Mouse (Mus musculus): Measurements from ENCODE around the gene Drc3. TPM values are rescaled to one million over a fixed set of nuclear protein-coding genes. Genes with fewer than 3 reads are reported as not detected.

Gene Drc3
- polyA plus RNA-seq, 1 experiment from 2014 or later, result 2.3 TPM

DNA sequence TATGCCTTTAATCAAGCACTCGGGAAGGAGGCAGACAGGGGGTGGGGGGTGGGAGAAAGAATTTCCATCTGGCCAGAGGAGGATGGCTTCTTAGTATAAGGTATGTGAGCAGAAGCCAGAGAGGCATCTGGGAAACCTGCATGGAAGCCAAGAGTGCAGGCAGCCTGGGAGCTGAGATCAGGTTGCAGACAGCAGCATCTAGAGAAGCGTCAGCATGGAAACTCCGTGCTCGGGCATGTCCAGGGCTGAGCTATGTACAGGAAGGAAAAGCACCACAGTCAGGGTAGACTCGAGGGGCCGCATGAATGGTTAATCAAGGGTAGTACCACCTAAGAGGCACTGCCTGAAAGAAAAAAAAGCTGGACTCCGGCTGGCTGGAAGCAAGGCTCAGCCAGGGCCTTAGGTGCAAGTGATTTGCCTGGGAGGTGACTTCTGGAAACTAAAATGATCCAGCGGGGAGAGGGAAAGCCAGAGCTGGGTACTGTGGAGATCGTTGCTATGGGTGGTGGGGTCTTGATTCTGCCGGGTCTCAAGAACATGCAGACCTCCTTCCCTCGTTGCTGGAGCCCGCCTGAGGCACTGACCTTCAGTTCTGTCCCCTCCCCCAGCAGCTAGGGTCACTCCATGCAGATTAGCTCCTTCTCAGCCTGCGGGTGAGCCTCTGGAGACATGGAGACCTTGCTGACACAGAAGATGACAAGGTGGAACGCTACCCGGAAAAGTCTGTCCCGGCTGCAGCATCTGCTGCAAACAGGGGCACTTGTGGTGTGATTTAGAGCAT, 13.3 kb downstream of the Drc3 start:
- peak overlapping the region; percentile 44 for H3K9ac ChIP-seq
- H3K4me1 ChIP-seq (replicated peaks), result peaks cover 16% of the 10 kb centered on the region
- 21% methylated on average over 16 of the region's 16 CpGs for WGBS
- peak overlapping the region; percentile 42 for H3K27ac ChIP-seq (ENCODE audit: poor library complexity, severe bottlenecking)
- H3K36me3 ChIP-seq, result no peaks in the 10 kb centered on the region
- H3K4me3 ChIP-seq, result no peak overlapping the region
- H3K27me3 ChIP-seq (replicated peaks), result 0 out of 2 replicates have a peak, but pooled peaks cover 5% of the 10 kb centered on the region
- H3K9me3 ChIP-seq (replicated peaks), result no peaks in the 10 kb centered on the region
- ATAC-seq (ENCODE audit: insufficient number of reproducible peaks, low FRiP score), result peak; percentile 36; the same call in 1 of the 2 replicates
- peak overlapping the region; percentile 26 for H3K4me2 ChIP-seq

DNA sequence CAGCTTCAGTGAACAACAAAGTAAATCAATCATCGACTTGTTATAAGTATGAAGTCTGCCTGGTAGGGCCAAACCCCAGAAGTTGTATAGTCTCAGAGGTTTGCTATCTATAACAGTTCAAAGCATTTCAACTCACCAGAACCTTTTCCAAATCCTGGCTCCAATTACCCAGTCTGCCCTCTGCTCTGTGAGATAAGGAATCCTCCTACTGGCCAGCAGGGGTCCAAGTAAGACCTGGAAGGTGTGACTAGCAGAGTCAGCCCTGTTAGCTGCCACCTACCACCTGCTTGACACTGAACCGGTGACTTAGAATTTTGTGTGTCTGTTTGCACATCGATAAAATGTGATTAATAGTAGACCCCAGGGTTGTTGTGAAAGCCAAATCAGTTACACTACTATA, 14.1 kb downstream of the Drc3 start:
- Histone ChIP-seq H3K27ac (ENCODE audit: poor library complexity, severe bottlenecking) (no peak overlapping the region), H3K4me2 (no peak overlapping the region), H3K36me3 (no peaks in the 10 kb centered on the region), H3K9me3 (replicated peaks) (no peaks in the 10 kb centered on the region), H3K4me1 (replicated peaks) (peaks cover 16% of the 10 kb centered on the region), H3K9ac (no peak overlapping the region), H3K27me3 (replicated peaks) (0 out of 2 replicates have a peak, but pooled peaks cover 5% of the 10 kb centered on the region), H3K4me3 (no peak overlapping the region)
- no peak for ATAC-seq (ENCODE audit: insufficient number of reproducible peaks, low FRiP score)
- WGBS, result 62% methylated on average over 3 of the region's 3 CpGs

DNA sequence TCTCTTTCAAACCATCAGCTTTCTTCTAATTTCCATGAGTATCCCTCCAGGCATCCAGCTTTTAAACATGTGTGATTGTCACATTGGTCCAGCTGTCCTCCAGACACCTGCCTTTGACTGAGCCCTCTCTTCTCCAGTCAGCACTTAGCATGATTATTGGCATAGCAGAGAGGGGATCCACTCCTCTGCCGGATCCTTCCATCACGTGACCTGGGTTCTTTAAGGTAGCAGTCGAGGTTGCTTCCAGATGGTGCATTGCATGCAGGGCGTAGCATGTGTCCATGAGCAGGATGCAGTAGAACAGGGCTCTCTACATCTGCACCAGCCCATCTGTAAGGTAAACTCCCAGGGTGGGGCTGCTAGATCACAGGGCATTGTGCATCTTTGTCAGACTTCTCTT, 15.8 kb downstream of the Drc3 start:
- 67% methylated on average over 4 of the region's 4 CpGs for WGBS
- Histone ChIP-seq H3K4me1 (replicated peaks) (peaks cover 16% of the 10 kb centered on the region), H3K9me3 (replicated peaks) (no peaks in the 10 kb centered on the region), H3K4me2 (no peak overlapping the region), H3K36me3 (no peaks in the 10 kb centered on the region), H3K27me3 (replicated peaks) (0 out of 2 replicates have a peak, but pooled peaks cover under 1% of the 10 kb centered on the region), H3K9ac (no peak overlapping the region), H3K27ac (ENCODE audit: poor library complexity, severe bottlenecking) (no peak overlapping the region), H3K4me3 (no peak overlapping the region)
- no peak for ATAC-seq (ENCODE audit: insufficient number of reproducible peaks, low FRiP score)

DNA sequence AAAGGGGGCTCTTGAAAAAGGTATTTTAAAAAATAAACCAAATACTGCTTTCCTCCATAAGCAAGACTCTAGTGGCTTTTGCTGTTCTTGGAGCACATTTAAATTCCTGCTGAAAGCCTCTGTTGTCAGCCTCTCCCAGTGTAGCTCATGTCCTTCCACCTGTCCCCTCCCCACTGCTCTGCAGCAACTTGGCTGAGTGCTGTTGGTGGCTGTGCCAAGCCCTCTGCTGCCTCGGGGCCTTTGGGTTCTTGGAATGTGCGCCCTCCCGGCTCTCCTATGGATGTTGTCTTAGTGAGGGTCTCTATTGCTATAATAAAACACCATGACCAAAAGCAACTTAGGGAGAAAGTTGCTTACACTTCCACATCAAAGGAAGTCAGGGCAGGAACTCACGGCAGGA, 16.3 kb downstream of the Drc3 start:
- 72% methylated on average over 4 of the region's 4 CpGs for WGBS
- no peak overlapping the region for H3K4me3 ChIP-seq
- H3K4me2 ChIP-seq, result no peak overlapping the region
- ATAC-seq (ENCODE audit: insufficient number of reproducible peaks, low FRiP score), result no peak
- H3K27ac ChIP-seq (ENCODE audit: poor library complexity, severe bottlenecking), result no peak overlapping the region
- H3K27me3 ChIP-seq (replicated peaks), result no peaks in the 10 kb centered on the region
- H3K9me3 ChIP-seq (replicated peaks), result no peaks in the 10 kb centered on the region
- H3K4me1 ChIP-seq (replicated peaks), result peaks cover 16% of the 10 kb centered on the region
- no peaks in the 10 kb centered on the region for H3K36me3 ChIP-seq
- H3K9ac ChIP-seq, result no peak overlapping the region

DNA sequence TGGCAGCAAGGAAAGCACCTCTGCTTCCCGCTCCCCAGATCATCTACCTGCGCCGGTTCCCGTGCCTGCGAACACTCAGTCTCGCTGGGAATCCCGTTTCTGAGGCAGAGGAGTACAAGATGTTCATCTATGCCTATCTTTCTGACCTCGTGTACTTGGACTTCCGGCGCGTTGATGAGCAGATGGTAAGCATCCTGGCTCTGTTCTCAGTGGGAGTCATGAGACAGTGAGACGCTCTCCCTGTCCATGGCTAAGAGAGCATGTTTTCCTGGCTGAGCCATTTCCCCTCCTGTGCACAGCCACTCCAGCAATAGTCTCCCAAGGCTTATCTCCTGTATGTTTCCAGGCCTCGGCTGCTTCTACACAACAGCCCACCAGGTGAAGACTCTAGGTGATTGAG, 17.3 kb downstream of the Drc3 start:
- no peak for ATAC-seq (ENCODE audit: insufficient number of reproducible peaks, low FRiP score)
- Histone ChIP-seq H3K4me3 (no peak overlapping the region), H3K36me3 (no peaks in the 10 kb centered on the region), H3K27ac (ENCODE audit: poor library complexity, severe bottlenecking) (no peak overlapping the region), H3K9ac (no peak overlapping the region), H3K4me1 (replicated peaks) (peaks cover 16% of the 10 kb centered on the region), H3K27me3 (replicated peaks) (no peaks in the 10 kb centered on the region), H3K9me3 (replicated peaks) (no peaks in the 10 kb centered on the region), H3K4me2 (no peak overlapping the region)
- 73% methylated on average over 13 of the region's 13 CpGs for WGBS

DNA sequence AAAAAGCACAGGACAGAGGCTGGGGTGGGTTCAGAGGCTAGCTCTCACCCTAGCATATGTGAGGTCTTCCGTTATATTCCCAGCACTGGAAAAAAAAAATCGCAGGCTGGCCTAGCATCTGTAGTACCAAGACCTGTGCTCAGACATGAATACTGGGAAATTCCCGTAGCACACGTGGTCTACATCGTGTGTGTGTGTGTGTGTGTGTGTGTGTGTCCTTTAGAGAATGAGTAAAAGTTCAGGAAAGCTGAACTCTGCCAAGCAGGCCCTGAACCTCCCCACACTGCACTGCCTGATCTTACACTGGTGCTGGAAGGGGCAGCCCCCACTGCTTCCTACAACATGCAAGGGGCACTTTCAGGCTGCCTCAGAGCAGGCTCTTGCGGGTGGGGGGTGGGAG, 21.4 kb downstream of the Drc3 start:
- no peak for ATAC-seq (ENCODE audit: insufficient number of reproducible peaks, low FRiP score)
- Histone ChIP-seq H3K27ac (ENCODE audit: poor library complexity, severe bottlenecking) (no peak overlapping the region), H3K9me3 (replicated peaks) (no peaks in the 10 kb centered on the region; the same call in 1 of the 2 replicates), H3K4me1 (replicated peaks) (no peaks in the 10 kb centered on the region), H3K27me3 (replicated peaks) (no peaks in the 10 kb centered on the region), H3K4me3 (no peak overlapping the region), H3K9ac (no peak overlapping the region), H3K4me2 (no peak overlapping the region), H3K36me3 (no peaks in the 10 kb centered on the region)
- WGBS, result 78% methylated on average over 6 of the region's 6 CpGs

DNA sequence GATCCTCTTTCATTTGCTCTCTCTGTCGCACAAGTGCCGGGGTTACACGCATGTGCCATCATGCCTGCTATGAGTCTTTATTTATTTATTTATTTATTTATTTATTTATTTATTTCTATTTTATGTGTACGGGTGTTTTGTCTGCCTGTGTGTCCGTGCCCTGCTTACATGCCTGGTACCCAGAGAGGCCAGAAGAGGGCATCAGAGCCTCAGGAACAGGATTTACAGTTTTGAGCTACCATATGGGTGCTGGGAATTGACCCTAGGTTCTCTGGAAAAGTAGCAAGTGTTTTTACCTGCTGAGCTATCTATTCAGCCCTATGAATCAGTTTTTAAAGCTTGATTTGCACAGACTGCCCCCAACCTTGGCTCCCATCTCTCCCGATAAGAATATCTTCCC, 30.4 kb downstream of the Drc3 start:
- ATAC-seq (ENCODE audit: insufficient number of reproducible peaks, low FRiP score), result no peak

DNA sequence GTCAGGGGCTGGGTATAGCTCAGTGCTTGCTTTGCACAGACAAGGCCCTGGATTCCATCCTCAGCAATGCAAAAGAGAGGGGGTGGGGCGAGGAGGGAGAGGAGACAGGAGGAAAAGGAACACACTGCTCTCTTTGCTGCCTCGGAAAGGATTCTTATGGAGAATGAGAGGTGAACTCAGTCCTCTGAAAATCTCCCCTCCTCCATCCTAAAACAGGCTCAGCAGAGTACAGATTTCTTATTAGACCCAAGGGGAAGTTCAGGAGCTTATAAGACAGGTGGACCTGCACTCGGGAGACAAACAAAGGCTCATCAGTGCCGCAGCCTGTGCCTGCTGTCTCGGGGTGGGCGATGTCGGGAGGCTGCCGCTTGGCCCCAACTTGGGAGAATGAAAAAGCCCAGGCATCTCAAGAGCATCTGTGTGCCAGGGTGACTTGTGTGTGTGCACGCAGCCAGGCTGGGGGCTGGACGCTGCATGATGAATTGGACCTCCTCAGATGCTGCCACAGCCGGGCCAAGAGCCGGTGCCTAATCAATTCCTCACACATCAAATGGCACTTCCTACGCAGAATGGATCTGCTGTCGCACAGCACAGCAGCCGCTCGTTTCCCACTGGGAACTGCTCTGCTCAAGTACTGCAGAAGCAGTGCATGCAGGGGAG, 31.8 kb downstream of the Drc3 start:
- Histone ChIP-seq H3K27ac (ENCODE audit: poor library complexity, severe bottlenecking) (no peak overlapping the region), H3K36me3 (no peaks in the 10 kb centered on the region), H3K27me3 (replicated peaks) (peaks cover 13% of the 10 kb centered on the region; the same call in 1 of the 2 replicates), H3K4me3 (no peak overlapping the region), H3K4me1 (replicated peaks) (peaks cover 22% of the 10 kb centered on the region), H3K9ac (0 out of 2 replicates have a peak overlapping the region, but pooled peaks have one; percentile 31), H3K9me3 (replicated peaks) (0 out of 2 replicates have a peak, but pooled peaks cover 3% of the 10 kb centered on the region), H3K4me2 (peak overlapping the region; percentile 53)
- WGBS, result 8% methylated on average over 16 of the region's 16 CpGs
- ATAC-seq (ENCODE audit: insufficient number of reproducible peaks, low FRiP score), result no peak

More for the DNA sequence above, 30.4 kb downstream of the Drc3 start:
- no peak overlapping the region for H3K4me2 ChIP-seq
- peaks cover 13% of the 10 kb centered on the region; the same call in 1 of the 2 replicates for H3K27me3 ChIP-seq (replicated peaks)
- no peak overlapping the region for H3K4me3 ChIP-seq
- H3K9ac ChIP-seq, result no peak overlapping the region
- H3K9me3 ChIP-seq (replicated peaks), result 0 out of 2 replicates have a peak, but pooled peaks cover 3% of the 10 kb centered on the region
- H3K4me1 ChIP-seq (replicated peaks), result peaks cover 22% of the 10 kb centered on the region
- H3K36me3 ChIP-seq, result no peaks in the 10 kb centered on the region
- WGBS, result 86% methylated on average over 6 of the region's 6 CpGs
- no peak overlapping the region for H3K27ac ChIP-seq (ENCODE audit: poor library complexity, severe bottlenecking)

DNA sequence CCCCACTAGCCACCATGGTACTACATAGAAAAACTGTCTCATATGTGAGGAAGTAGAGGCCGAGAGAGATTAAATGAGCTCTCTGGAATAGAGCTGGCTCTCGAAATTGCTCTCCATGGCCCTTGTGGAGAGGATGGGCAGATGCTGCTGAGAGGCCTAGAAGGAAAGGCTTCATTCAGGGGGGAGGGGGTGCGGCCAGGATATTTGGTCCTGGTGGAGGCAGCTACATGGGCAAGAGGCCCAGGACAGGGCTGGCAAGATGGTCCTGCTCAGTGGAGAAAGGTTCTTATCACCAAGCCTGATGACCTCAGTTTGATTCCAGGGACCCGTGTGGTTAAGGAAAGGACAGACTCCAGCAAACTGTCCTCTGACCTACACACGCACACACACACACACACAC, 32.8 kb downstream of the Drc3 start:
- Histone ChIP-seq H3K9ac (no peak overlapping the region), H3K36me3 (no peaks in the 10 kb centered on the region), H3K9me3 (replicated peaks) (0 out of 2 replicates have a peak, but pooled peaks cover 3% of the 10 kb centered on the region), H3K4me1 (replicated peaks) (peaks cover 22% of the 10 kb centered on the region), H3K4me3 (no peak overlapping the region), H3K27ac (ENCODE audit: poor library complexity, severe bottlenecking) (no peak overlapping the region), H3K27me3 (replicated peaks) (peaks cover 13% of the 10 kb centered on the region; the same call in 1 of the 2 replicates), H3K4me2 (no peak overlapping the region)
- no peak for ATAC-seq (ENCODE audit: insufficient number of reproducible peaks, low FRiP score)
- 73% methylated on average over 5 of the region's 5 CpGs for WGBS

DNA sequence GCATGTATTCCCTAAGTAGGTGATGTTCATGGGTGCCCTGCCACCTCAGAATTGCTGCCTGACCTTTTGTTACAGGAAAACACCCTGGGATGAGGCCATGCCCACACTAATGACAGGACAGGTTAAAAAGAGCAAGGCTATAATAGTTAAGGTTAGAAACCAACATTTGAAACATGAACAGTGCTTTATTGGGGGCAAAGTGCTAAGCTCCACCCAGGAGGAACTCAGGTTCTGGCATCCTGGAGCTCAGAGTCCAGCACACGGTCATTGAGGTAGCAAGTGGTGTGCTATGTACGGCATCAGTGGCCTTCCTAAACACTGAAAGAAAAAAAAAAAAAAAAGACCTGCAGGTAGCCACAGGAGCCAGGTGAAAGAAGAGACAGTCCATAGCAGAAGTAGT, 34.8 kb downstream of the Drc3 start:
- H3K36me3 ChIP-seq, result no peaks in the 10 kb centered on the region
- no peak overlapping the region for H3K27ac ChIP-seq (ENCODE audit: poor library complexity, severe bottlenecking)
- H3K9ac ChIP-seq, result no peak overlapping the region
- no peak overlapping the region for H3K4me3 ChIP-seq
- H3K4me2 ChIP-seq, result no peak overlapping the region
- H3K9me3 ChIP-seq (replicated peaks), result 0 out of 2 replicates have a peak, but pooled peaks cover 3% of the 10 kb centered on the region
- peaks cover 13% of the 10 kb centered on the region; the same call in 1 of the 2 replicates for H3K27me3 ChIP-seq (replicated peaks)
- H3K4me1 ChIP-seq (replicated peaks), result peaks cover 12% of the 10 kb centered on the region
- WGBS, result 83% methylated on average over 2 of the region's 2 CpGs
- no peak for ATAC-seq (ENCODE audit: insufficient number of reproducible peaks, low FRiP score)

DNA sequence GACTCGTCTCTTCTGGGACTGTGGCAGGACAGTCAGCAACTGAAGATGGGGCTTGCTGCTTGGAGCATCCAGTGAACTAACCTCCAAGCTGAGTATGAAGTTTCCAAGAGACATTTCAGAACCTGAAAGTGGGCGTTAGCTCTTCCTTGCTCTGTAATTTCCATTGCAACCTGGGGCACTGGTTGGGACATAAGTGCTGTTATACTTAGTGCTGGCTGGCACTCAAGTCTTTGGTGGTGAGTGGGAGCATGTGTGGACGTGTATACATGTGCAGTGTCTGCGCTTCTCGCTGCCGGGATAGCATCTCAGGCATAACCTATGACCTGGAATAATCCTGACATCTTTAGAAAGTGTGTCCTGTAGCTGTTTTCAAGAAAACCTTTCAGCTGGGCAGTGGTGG, 38.2 kb downstream of the Drc3 start:
- WGBS, result 84% methylated on average over 6 of the region's 6 CpGs
- no peaks in the 10 kb centered on the region for H3K36me3 ChIP-seq
- H3K4me2 ChIP-seq, result no peak overlapping the region
- no peak overlapping the region for H3K27ac ChIP-seq (ENCODE audit: poor library complexity, severe bottlenecking)
- no peaks in the 10 kb centered on the region for H3K4me1 ChIP-seq (replicated peaks)
- no peaks in the 10 kb centered on the region for H3K27me3 ChIP-seq (replicated peaks)
- no peaks in the 10 kb centered on the region for H3K9me3 ChIP-seq (replicated peaks)
- no peak for ATAC-seq (ENCODE audit: insufficient number of reproducible peaks, low FRiP score)
- no peak overlapping the region for H3K4me3 ChIP-seq
- no peak overlapping the region for H3K9ac ChIP-seq

Data from heart, embryonic 12.5 days (tissue).